Mouse (Mus musculus) forebrain, embryonic 16.5 days (tissue): ENCODE results near the gene Rcan1. TPM values are rescaled to one million over a fixed set of nuclear protein-coding genes. Genes with fewer than 3 reads are reported as not detected.

ENCODE experiments used
- ATAC-seq: fragments of 200-750 bp; cut with Nextera tagmentation; 2 replicates; pipeline ENCODE4 v1.8.0; 2017; ENCODE audit warnings: mild to moderate bottlenecking, moderate library complexity
- H3K27ac ChIP-seq: fragments of 300-500 bp; sonication (generic); 2 replicates; pipeline ENCODE4 v1.5.1; 2014; ENCODE audit warnings: low read length, control low read depth
- H3K27me3 ChIP-seq: fragments of 300-500 bp; sonication (generic); replicated peaks from 2 replicates; pipeline ENCODE4 v1.6.1; 2014; ENCODE audit warnings: low read length; ENCODE audit not compliant: control insufficient read depth, insufficient read depth
- H3K36me3 ChIP-seq: fragments of 300-500 bp; sonication (generic); 2 replicates; pipeline ENCODE4 v1.6.1; 2014; ENCODE audit not compliant: control insufficient read depth, insufficient read depth
- H3K4me1 ChIP-seq: fragments of 300-500 bp; sonication (generic); replicated peaks from 2 replicates; pipeline ENCODE4 v1.6.1; 2014; ENCODE audit warnings: low read length; ENCODE audit not compliant: control insufficient read depth, insufficient read depth
- H3K4me2 ChIP-seq: fragments of 300-500 bp; sonication (generic); 2 replicates; pipeline ENCODE4 v1.6.1; 2014; ENCODE audit warnings: mild to moderate bottlenecking, low read length, control low read depth
- H3K4me3 ChIP-seq: fragments of 300-500 bp; sonication (generic); replicated peaks from 2 replicates; pipeline ENCODE4 v1.5.1; 2014; ENCODE audit warnings: mild to moderate bottlenecking, low read length, control low read depth
- H3K9ac ChIP-seq: fragments of 300-500 bp; sonication (generic); replicated peaks from 2 replicates; pipeline ENCODE4 v1.6.1; 2014; ENCODE audit warnings: low read depth, low read length, control low read depth
- H3K9me3 ChIP-seq: fragments of 300-500 bp; sonication (generic); 2 replicates; pipeline ENCODE4 v1.6.1; 2016; ENCODE audit warnings: low read length; ENCODE audit not compliant: control insufficient read depth
- WGBS: fragments of 180-500 bp; shearing (Covaris S2); extraction: QIAGEN DNeasy Blood & Tissue Kit; methylation state at CpG from one replicate; pipeline ENCODE4 v1.1.7; 2014; 5-methylcytosine and 5-hydroxymethylcytosine counted together
- polyA plus RNA-seq: library from polyadenylated mRNA; unstranded; fragments of >200 nt; fragmentation: Nextera tagmentation; extraction: Ambion mirVana; gene quantifications from 2 replicates; pipeline ENCODE4 v1.2.1, GENCODE M21; 2015

Rcan1 gene
- polyA plus RNA-seq, 1 experiment from 2014 or later: 50.7 TPM

DNA sequence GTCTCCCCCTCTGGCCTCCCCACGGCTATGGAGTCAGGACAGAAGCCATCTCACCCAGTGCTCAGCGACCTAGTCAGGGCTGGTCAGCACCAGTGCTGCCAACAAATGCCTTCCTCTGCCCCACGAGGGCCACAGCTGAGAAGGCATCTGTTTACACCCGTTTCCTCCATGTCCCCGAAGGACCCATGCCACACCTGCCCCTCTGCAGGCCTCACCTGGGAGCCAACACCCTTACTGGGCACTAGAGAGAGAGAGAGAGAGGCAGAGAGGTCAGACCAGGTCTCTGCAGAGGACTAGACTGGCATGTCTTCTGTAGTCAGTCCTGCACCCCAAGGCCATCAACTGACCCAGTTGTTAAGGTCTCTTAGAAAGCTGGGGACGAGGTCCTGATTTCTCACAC, 89.6 kb downstream of the Rcan1 start:
- H3K9ac ChIP-seq: no peak overlapping the region
- no peaks in the 10 kb centered on the region for H3K36me3 ChIP-seq
- H3K4me3 ChIP-seq: no peak overlapping the region
- no peaks in the 10 kb centered on the region for H3K9me3 ChIP-seq
- no peak for ATAC-seq
- no peaks in the 10 kb centered on the region for H3K27me3 ChIP-seq
- H3K4me2 ChIP-seq: no peak overlapping the region
- H3K27ac ChIP-seq: no peak overlapping the region
- WGBS: 88% methylated on average over 6 of the region's 6 CpGs
- H3K4me1 ChIP-seq: peaks cover 8% of the 10 kb centered on the region

DNA sequence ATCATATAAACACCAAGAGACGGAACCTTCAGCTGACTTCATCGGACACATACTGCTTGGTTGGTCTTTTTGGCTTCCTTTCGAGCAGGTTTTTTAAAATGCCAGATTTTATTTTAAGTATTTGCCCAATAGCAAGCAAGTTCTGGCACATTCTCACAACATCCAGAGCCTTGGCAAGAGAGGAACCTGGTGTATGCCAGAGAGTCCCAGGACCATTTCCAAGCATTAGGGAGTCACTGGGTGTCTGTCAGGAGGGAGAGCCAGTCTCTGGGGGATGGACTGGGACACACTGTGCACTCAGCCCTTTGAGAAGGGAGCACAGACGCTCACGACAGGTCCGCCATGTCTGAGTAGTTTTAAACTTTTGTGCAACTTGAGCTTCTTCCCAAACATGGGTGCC, 93.7 kb downstream of the Rcan1 start:
- H3K27ac ChIP-seq: no peak overlapping the region
- 83% methylated on average over 6 of the region's 6 CpGs for WGBS
- H3K4me2 ChIP-seq: no peak overlapping the region
- no peak for ATAC-seq
- H3K36me3 ChIP-seq: no peaks in the 10 kb centered on the region
- no peaks in the 10 kb centered on the region for H3K9me3 ChIP-seq
- H3K4me1 ChIP-seq: 0 out of 2 replicates have a peak, but pooled peaks cover 2% of the 10 kb centered on the region
- no peaks in the 10 kb centered on the region for H3K27me3 ChIP-seq
- H3K4me3 ChIP-seq: no peak overlapping the region
- no peak overlapping the region for H3K9ac ChIP-seq

DNA sequence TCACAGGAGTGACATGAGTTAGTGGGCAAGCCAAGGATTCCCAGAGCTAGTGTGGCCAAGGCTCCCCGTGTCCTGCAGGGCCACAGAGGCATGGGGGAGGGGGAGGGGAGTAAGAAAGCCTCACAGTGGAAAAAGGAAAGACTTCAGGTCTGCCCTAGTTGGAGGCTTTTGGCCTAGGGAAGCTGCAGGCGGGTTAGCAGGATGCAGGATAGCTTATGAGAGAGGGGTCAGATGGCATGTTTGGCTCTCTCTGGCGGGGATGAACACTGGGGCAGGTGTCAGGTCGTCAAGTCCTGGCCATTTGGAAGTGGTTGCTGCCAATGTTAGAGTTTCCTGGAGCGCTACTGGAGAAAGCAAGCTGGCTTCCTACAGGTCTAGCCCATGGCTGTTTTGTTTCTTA, 99.0 kb downstream of the Rcan1 start:
- H3K27ac ChIP-seq: no peak overlapping the region
- no peaks in the 10 kb centered on the region; the same call in 1 of the 2 replicates for H3K27me3 ChIP-seq
- no peaks in the 10 kb centered on the region for H3K9me3 ChIP-seq
- no peaks in the 10 kb centered on the region for H3K36me3 ChIP-seq
- no peak overlapping the region for H3K4me3 ChIP-seq
- H3K4me2 ChIP-seq: no peak overlapping the region
- no peak for ATAC-seq
- H3K9ac ChIP-seq: no peak overlapping the region
- WGBS: 58% methylated on average over 5 of the region's 5 CpGs
- H3K4me1 ChIP-seq: 0 out of 2 replicates have a peak, but pooled peaks cover 2% of the 10 kb centered on the region

DNA sequence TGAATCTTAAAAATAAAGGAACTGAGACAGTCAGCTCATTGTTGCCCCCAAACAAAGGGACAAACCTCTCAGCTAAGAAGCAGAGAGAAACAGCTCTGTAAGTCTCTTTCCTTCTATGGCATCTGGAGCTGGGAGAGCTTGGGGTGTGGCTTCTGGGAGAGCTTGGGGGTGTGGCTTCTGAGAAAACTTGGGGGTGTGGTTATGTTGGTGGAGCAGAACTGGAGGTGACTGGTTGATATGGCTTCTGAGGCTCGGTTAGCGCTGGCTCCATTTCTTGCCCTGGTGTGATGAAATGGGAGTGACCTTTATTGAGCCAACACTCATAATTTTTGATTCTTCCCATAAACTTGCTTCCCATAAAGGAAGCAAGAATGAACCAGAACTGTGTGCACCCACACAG, 101.4 kb downstream of the Rcan1 start:
- no peak overlapping the region for H3K4me2 ChIP-seq
- H3K27me3 ChIP-seq: no peaks in the 10 kb centered on the region; the same call in 1 of the 2 replicates
- H3K9me3 ChIP-seq: no peaks in the 10 kb centered on the region
- H3K9ac ChIP-seq: no peak overlapping the region
- H3K27ac ChIP-seq: no peak overlapping the region
- H3K4me3 ChIP-seq: no peak overlapping the region
- no peaks in the 10 kb centered on the region for H3K36me3 ChIP-seq
- H3K4me1 ChIP-seq: 0 out of 2 replicates have a peak, but pooled peaks cover 2% of the 10 kb centered on the region
- 48% methylated on average over 2 of the region's 2 CpGs for WGBS
- ATAC-seq: no peak

DNA sequence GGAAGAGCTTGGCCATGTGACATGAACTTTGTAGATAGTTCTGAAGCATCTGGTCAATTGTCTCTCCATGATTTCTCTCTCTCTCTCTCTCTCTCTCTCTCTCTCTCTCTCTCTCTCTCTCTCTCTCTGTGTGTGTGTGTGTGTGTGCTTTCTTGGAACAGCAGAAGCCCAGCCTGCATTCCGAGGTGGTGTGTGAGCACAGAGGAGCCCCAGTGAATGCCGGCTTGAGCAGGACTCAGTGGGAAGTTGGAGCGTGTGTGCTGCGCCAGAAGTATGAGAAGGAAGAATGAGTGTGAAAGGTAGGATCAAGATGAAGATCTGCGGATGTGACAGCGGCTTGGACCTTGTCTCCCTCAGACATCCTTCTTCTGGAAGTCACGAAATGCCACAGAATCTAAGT, 105.2 kb downstream of the Rcan1 start:
- 58% methylated on average over 7 of the region's 7 CpGs for WGBS
- H3K4me1 ChIP-seq: no peaks in the 10 kb centered on the region
- no peak overlapping the region for H3K9ac ChIP-seq
- H3K4me2 ChIP-seq: no peak overlapping the region
- H3K9me3 ChIP-seq: no peaks in the 10 kb centered on the region
- ATAC-seq: no peak
- no peaks in the 10 kb centered on the region for H3K27me3 ChIP-seq
- H3K36me3 ChIP-seq: no peaks in the 10 kb centered on the region
- no peak overlapping the region for H3K4me3 ChIP-seq
- no peak overlapping the region for H3K27ac ChIP-seq

DNA sequence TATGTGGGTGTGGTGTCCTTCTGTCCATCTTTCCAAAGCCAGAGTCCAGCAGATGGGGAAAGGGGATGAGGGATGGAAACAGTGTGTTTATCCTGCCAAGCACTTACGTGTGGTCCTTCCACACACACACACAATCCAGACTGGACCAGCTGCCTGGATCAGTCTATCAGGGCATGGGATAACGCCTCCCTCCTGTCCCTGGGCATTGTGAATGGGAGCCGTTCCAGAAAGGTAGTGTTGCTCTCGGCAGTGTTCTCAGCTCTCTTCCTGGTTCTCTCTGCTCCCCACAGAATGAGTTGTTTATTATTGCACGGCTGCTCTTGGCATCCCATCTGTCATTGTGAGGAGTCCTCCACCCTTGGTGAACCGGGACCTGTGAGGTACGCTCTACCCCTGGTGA, 110.0 kb downstream of the Rcan1 start:
- H3K4me1 ChIP-seq: peaks cover 2% of the 10 kb centered on the region; the same call in 1 of the 2 replicates
- ATAC-seq: 0 out of 2 replicates have a peak, but pooled peaks have one; percentile 18
- no peaks in the 10 kb centered on the region for H3K36me3 ChIP-seq
- no peak overlapping the region for H3K4me3 ChIP-seq
- H3K27me3 ChIP-seq: no peaks in the 10 kb centered on the region
- H3K27ac ChIP-seq: no peak overlapping the region
- WGBS: 66% methylated on average over 7 of the region's 7 CpGs
- H3K9ac ChIP-seq: no peak overlapping the region
- no peak overlapping the region for H3K4me2 ChIP-seq
- H3K9me3 ChIP-seq: no peaks in the 10 kb centered on the region

DNA sequence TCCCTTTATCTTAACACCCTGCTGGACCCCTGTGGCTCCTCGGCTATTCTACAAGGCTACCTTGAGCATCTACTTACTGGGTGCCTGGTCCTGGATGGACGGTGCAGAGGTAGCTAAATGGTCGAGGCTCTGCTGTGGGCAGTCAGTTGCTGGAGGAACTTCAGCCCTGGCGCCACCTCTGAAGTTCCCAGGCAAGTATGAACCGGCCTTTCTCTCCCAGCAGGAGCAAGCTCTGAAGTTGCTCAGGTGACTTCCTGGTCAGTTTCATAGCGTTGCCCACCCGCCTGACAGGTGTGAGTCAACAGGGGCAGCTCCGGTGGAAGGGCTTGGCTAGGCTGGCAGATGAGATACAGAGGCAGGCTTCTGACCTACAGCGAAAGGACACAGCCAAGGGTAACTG, 111.4 kb downstream of the Rcan1 start, which contains the start of gene Kcne1:
Gene Kcne1 (minus strand): TSS at position 240 of the 400 bp plus-strand sequence.
- WGBS: 69% methylated on average over 9 of the region's 9 CpGs
- Histone ChIP-seq H3K4me1 (peaks cover 2% of the 10 kb centered on the region; the same call in 1 of the 2 replicates), H3K27ac (no peak within 1 kb of the TSS), H3K4me2 (no peak within 1 kb of the TSS), H3K9me3 (no peaks in the 10 kb centered on the region), H3K9ac (no peak within 1 kb of the TSS), H3K36me3 (no peaks in the 10 kb centered on the region), H3K27me3 (no peaks in the 10 kb centered on the region), H3K4me3 (no peak within 1 kb of the TSS)
- ATAC-seq: no peak

DNA sequence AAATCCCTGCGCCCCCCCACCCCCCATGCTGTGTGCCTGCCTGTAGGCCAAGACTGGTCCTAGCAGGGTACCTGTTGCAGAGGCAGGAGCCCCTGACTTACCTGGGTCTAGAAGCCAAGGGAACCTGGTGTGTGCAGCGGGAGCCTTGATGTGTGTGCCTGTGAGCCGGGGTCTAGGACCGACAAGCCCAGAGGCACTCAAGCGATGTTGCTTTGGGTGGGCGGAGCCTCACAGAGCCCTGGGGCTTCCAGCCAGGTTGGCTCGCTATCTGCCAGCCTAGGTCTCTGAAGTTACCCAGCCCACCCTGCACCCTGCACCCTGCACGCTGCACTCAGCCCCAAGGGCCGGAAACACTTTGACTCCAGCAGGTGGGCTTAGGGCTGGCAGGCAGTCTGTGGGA, 111.9 kb downstream of the Rcan1 start:
- Histone ChIP-seq H3K4me1 (peaks cover 2% of the 10 kb centered on the region; the same call in 1 of the 2 replicates), H3K36me3 (no peaks in the 10 kb centered on the region), H3K4me2 (no peak overlapping the region), H3K9ac (no peak overlapping the region), H3K27ac (no peak overlapping the region), H3K9me3 (no peaks in the 10 kb centered on the region), H3K27me3 (no peaks in the 10 kb centered on the region), H3K4me3 (no peak overlapping the region)
- WGBS: 24% methylated on average over 9 of the region's 9 CpGs
- 0 out of 2 replicates have a peak, but pooled peaks have one; percentile 20 for ATAC-seq

DNA sequence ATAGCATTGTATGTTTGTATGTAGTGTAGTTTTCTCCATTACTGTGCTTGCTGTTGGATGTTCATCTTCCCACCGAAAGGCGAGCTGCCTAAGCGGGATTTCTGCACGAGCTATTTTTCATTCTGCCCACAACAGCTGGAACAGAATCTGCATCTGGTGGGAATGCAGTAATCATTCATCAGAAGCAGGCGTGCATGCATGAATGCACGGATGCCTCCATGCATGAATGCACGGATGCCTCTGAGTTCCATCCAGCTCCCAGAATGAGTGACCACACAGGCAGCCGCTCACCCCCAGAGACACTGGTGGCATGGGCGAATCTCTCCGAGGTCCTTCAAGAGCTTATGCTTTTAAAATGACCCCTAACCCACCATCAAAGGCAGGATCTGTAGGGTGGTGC, 113.1 kb downstream of the Rcan1 start:
- peaks cover 2% of the 10 kb centered on the region; the same call in 1 of the 2 replicates for H3K4me1 ChIP-seq
- ATAC-seq: no peak
- no peaks in the 10 kb centered on the region for H3K9me3 ChIP-seq
- H3K27ac ChIP-seq: no peak overlapping the region
- H3K4me3 ChIP-seq: no peak overlapping the region
- no peaks in the 10 kb centered on the region for H3K36me3 ChIP-seq
- H3K27me3 ChIP-seq: no peaks in the 10 kb centered on the region
- WGBS: 35% methylated on average over 10 of the region's 10 CpGs
- no peak overlapping the region for H3K4me2 ChIP-seq
- no peak overlapping the region for H3K9ac ChIP-seq

DNA sequence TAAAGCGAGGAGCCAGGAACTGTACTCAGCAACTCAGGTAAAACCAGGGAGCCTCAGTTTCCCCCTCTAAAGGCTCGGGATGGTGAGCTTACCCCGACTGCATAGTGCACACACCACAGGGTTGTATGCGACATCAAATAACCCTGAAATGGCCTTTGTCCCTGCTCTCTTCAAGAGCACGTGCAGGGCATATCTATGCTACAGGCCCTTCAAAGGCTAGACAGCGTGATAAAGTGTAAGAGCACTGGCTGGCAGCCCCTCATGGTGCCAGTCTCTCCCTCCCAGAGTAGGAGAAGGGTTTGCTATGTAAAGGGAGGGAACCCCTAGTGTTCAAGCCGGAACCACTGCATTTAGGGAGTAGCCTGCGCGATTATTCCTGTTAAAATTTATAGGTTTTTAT, 113.6 kb downstream of the Rcan1 start:
- H3K9ac ChIP-seq: no peak overlapping the region
- peaks cover 2% of the 10 kb centered on the region; the same call in 1 of the 2 replicates for H3K4me1 ChIP-seq
- H3K4me3 ChIP-seq: no peak overlapping the region
- no peak overlapping the region for H3K27ac ChIP-seq
- H3K36me3 ChIP-seq: no peaks in the 10 kb centered on the region
- H3K4me2 ChIP-seq: no peak overlapping the region
- ATAC-seq: no peak
- WGBS: 74% methylated on average over 9 of the region's 9 CpGs
- no peaks in the 10 kb centered on the region for H3K9me3 ChIP-seq
- no peaks in the 10 kb centered on the region for H3K27me3 ChIP-seq
